Mouse (Mus musculus) erythroid progenitor cell, adult 5-6 weeks (primary cell): ENCODE results near the gene Dzip1. TPM values are rescaled to one million over a fixed set of nuclear protein-coding genes. Genes with fewer than 3 reads are reported as not detected.
A peak's percentile ranks its signal among the peaks of the same experiment; 100 is the strongest.

Experiments
- ATAC-seq: replicated peaks from 2 replicates; pipeline ENCODE4 v1.8.0; 2016; ENCODE audit warnings: moderate number of reproducible peaks, mild to moderate bottlenecking, moderate TSS enrichment, inconsistent platforms; ENCODE audit not compliant: poor library complexity, low FRiP score, severe bottlenecking
- total RNA-seq, 2 experiments: library from RNA; stranded (forward) in 1 of 2; stranded (reverse) in 1 of 2; fragments of 150-400 nt in 1 of 2; fragments of 186-747, 209-891 nt in 1 of 2; gene quantifications; 2 replicates each; pipeline versions ENCODE4 v1.2.3 to v1.2.4; 2015 to 2017; ENCODE audit warnings: low replicate concordance in 2 of 2

Gene Dzip1
- total RNA-seq, 2 experiments from 2014 or later, result 0.61 TPM; not detected in 1

GRCm38 (mm10) chr14:118928565-118928964 is 3.3 kb upstream of the Dzip1 start:
- ATAC-seq, result no peak

DNA sequence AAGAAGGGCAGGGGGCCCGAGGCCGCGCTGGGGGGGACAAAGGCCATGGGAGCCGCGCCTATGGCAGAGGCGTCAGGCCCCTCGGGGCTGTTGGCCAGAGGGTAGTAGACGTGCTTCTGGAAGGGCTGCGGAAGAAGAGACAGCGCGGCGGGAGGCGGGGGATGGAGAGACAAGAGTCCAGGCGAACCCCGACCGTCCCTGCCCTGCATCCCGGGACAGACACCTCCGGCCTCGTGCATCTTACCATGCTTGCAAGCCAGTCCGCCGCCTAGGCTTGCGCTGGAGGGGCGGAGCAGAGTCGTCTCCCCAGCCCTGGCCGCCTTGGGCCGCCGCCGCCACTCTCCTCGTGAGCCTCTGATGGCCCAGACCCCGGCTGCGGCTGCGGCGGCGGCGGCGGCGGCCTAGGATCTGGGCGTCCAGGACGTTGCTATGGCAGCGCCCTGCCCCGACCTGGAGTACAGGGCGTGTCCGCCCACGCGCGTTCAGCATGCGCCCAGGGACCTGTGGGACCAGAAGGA is 2.5 kb downstream of the Dzip1 start:
- no peak for ATAC-seq

DNA sequence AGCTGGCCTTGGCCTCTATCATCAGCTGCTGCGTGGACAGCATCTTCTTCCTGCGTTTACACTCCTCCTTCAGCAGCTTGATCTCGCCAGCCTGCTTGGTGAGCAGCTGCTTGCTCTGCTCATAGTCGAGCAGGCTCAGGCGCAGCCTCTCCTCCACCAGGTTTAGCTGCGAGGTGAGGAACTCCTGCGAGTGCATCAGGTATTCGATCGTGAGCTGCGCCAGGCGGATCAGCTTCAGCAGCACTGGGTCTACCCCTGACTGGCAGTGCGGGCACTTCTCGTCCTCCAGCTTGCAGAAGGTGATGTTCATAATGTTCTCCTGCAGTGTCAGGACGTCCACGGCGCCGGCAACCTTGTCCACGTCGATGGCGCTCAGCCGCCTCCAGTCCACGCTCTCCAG is 3.0 kb downstream of the Dzip1 start:
- ATAC-seq, result no peak

DNA sequence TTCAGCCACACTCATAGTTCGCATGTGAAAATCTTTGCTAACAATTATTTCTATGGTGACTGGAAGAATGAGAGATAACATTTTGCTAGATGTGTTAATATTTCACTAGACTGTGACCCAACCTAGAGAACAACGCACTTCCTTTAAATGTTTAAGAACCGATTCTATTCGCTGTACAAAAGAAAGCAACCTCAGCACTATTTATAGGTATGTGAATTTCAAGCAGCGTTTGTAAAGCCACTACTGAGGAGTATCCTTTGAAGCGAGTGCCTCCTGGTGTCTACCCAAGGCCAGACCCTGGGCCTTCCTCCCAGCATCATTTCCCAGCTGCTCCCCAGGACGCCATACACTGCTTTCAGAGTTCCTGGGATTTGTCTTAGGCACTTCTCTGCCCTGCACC is 4.6 kb downstream of the Dzip1 start:
- ATAC-seq, result no peak

DNA sequence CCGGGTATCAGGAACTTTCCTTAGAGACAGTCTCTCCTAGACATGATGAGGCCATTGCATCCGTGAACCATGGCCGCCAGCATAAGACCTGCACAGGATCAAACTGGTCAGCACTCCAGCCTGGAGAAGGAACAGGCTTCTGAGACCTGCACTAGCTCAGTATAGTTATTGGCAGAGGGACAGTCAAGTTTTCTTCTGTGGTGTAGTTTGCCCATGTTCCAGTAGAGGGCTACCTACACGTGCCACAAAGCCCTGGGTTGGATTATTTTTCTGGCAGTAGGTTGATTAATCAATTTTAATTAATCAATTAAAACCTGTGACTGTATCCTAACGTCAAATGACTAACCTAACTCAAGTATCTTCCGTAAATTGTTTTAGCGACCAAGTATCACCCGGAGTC is 6.2 kb downstream of the Dzip1 start:
- no peak for ATAC-seq

GRCm38 (mm10) chr14:118913651-118914050 is 11.6 kb downstream of the Dzip1 start:
- ATAC-seq, result no peak

- no peak for ATAC-seq
Observed at GRCm38 (mm10) chr14:118911521-118911920, 13.7 kb downstream of the Dzip1 start.

DNA sequence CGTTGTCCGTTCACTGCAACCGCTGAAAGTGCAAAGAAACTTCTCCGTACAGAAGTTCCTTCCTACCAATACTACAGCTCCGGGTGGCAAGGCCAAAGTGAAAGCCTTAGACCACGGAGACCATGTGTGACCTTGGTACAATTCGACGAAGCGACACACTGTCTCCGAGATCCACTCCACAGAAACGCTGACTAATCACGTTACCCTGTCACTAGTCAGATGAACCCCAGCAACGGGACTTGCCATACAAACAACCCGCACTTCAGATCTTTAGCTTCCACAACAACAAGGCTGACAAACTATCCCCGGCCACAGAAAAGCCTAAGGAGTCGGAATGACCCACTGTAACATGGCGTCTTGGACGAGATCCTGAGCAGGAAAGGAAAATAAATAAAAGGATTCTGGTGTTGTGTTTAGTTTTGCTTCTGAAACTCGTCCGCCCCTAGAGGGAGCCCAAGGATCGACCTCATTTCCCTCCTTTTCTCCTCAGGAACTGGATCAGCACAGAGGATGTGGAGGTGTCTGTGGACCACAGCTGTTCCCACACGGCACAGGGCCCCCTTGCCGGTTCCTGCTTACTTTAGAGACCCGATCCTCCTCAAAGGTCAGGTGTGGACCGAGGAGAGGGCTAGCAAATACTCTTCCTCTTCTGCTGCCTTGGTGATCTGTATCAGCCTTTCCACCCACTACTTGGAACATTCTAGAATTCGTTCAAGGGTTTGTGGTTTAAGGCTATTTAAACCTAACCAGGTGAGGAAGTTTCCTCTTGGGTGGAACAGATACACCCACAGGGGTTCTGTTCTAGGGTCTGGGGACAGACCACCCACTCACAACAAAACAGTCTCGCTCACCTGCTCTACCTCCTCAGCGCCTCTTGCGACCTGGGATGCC is 14.7 kb downstream of the Dzip1 start:
- peak; percentile 78 for ATAC-seq

DNA sequence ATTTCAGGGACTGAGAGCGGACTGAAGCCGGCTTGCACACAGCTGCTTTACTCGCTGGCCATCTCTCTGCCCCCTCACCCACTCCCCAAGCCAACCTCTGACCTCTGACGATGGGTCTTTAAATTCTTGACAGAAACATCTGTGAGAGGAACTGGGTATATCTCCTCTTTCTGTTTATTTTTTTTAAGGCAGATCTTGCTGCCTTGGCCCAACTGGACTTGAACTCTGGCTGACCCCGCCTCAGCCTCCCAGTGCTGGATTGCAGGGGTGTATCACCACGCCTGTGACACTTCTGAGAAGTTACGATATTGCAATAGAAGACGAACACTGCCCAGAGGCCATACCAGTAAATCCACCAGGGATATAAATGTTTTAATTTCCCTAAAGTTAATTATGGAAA is 15.4 kb downstream of the Dzip1 start:
- ATAC-seq, result no peak

GRCm38 (mm10) chr14:118907592-118907991 is 17.7 kb downstream of the Dzip1 start:
- no peak for ATAC-seq

DNA sequence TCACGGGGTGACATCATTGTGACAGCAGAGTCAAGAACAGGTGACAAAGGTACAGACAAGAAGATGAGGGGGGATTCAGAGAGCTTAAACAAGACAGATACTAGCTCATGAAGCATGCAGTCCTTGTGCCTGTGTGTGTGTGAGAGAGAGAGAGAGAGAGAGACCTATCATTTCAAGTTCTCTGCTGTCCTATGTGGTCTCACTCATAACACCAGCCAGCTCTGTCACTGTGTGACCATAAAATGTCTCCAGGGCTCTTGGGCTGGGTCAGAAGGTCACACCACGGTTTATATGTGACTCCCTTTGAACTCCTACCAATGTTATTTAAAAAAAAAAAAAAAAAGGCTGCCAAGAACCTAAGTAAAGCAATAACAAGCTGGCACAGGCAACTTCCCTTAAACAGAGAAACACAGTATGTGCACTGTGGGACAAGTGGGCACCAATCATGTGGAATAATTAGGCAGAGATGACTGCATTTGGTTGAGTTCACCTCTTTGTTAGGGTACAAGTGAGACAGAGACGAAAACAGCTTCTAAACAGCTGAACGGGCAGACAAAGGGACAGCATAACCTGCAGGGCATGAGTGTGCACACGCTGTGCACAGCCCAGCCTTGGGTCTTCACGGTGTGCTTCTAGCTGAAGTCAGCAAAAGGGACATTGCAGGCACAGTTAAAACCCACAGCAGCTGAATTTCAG is 21.2 kb downstream of the Dzip1 start:
- ATAC-seq, result no peak

DNA sequence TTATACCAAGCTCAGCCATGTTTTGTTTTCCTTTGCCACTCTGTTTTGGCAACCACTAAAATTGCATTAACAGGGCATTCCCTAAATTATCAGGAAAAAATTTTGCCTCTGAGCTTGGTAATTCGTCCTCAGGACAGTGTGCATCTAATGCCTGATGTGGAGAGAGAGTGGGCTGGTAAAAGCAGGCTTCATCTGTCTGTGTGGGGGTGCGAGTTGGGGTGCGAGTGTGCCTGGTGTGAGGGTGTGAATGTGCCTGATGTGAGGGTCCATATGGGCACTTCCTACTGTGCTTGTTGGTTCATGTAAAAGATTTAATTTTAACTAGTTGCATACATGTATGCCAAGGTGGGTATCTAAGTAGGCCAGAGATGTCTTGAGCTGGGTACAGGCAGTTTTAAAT is 21.9 kb downstream of the Dzip1 start:
- ATAC-seq, result no peak

GRCm38 (mm10) chr14:118900911-118901310 is 24.3 kb downstream of the Dzip1 start:
- no peak for ATAC-seq

DNA sequence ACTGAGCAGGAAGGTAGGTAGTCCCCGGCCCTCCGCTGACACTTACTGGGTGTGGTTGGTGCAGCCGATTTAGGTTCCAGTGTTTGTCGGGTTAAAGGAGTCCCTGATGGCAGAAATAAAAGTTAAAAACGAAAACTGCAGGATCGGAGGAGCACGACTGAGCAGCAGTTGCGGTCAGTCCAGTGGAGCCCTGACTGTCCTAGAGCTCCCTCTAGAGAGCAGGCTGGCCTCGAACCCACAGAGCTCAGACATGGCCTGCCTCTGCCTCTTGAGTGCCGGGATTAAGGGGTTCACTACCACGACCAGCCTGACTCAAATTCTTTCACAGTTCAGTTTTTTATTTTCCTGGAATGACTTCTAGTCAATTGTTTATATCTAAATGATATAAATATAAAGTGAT is 25.3 kb downstream of the Dzip1 start:
- no peak for ATAC-seq

DNA sequence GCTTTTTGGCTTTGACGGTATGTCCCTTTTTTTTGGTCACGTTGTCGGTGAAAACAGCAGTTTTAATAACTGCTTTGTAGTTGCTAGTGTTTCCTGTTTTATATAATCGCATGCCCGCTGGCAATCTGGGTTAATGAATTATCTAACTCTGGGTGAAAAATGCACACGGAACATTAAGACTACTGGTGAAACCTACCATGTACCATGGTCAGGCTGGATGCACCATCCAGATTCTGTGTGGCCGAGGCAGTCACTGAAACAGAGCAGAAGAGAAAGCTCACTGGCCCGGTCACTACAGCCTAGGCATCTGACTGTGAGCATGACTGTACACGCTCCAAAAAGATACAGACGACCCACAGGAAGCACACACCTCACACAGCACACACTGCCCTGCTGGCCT is 29.6 kb downstream of the Dzip1 start:
- ATAC-seq, result no peak

- no peak for ATAC-seq
Observed at GRCm38 (mm10) chr14:118895228-118895627, 30.0 kb downstream of the Dzip1 start.

DNA sequence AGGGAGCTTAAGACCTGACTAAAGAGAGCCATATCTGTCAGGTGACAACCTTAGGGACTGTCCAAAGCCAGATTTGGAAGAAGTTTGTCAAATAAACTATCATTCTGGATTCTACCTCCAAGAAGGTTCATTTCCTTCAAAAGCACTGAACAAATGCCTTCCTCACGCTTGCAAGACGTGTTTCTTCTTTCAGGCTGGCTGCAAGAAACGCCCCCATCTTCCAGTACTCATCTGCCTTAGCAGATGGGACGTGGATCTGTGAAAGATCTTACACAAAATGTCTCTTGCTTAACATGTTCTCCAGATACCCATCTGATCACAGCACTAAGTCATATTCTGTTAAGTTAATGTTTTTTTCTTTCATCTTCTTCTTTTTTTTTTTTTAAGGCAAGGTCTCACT is 35.2 kb downstream of the Dzip1 start:
- ATAC-seq, result no peak

DNA sequence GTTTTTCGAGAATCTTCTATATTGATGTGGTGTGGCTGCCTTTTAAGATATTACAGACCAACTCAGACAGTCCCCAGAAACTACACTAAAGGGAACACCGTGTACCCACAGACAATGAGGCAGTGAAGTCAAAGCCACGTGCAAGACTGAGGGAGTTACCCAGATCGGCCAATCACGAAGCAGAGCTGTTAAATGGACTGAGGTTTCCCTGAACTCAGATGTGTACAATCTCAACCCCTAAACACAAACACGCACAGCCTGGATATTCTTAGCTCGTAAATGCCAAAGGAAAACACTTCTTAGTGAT is 41.1 kb downstream of the Dzip1 start:
- ATAC-seq, result no peak

GRCm38 (mm10) chr14:118883344-118884249 is 41.7 kb downstream of the Dzip1 start:
- no peak for ATAC-seq

- no peak for ATAC-seq
Observed at GRCm38 (mm10) chr14:118880696-118881095, 44.6 kb downstream of the Dzip1 start.
